Mouse (Mus musculus) forebrain, postnatal 0 days (tissue): ENCODE measurements at regions not wholly inside any gene's neighbourhood (a gene's known extent, or its start where the extent isn't known, plus 50 kb on each side); places are given as distances from the start of the nearest gene placed in this dataset.

ENCODE experiments used
- ATAC-seq: fragments of 200-750 bp; cut with Nextera tagmentation; 2 replicates; pipeline ENCODE4 v1.8.0; 2017; ENCODE audit warnings: mild to moderate bottlenecking, moderate library complexity
- DNase-seq: peaks from one replicate; pipeline ENCODE4 v3.0.0-alpha.2; 2015
- H3K27ac ChIP-seq: fragments of 300-500 bp; sonication (generic); 2 replicates; pipeline ENCODE4 v1.5.1; 2014; ENCODE audit warnings: low read depth, mild to moderate bottlenecking, antibody characterized with exemption, low read length, moderate library complexity, mixed read lengths
- H3K27me3 ChIP-seq: fragments of 300-500 bp; sonication (generic); 2 replicates; pipeline ENCODE4 v1.6.1; 2014; ENCODE audit warnings: mild to moderate bottlenecking, low read length, mixed read lengths; ENCODE audit not compliant: insufficient read depth
- H3K36me3 ChIP-seq: fragments of 300-500 bp; sonication (generic); 2 replicates; pipeline ENCODE4 v1.6.1; 2014; ENCODE audit warnings: mild to moderate bottlenecking, moderate library complexity; ENCODE audit not compliant: insufficient read depth
- H3K4me1 ChIP-seq: fragments of 300-500 bp; sonication (generic); 2 replicates; pipeline ENCODE4 v1.6.1; 2014; ENCODE audit warnings: antibody characterized with exemption; ENCODE audit not compliant: insufficient read depth
- H3K4me2 ChIP-seq: fragments of 300-500 bp; sonication (generic); 2 replicates; pipeline ENCODE4 v1.6.1; 2014; ENCODE audit warnings: low read depth, mild to moderate bottlenecking, moderate library complexity
- H3K4me3 ChIP-seq: fragments of 300-500 bp; sonication (generic); 2 replicates; pipeline ENCODE4 v1.5.1; 2014; ENCODE audit warnings: low read depth, low read length, mixed read lengths
- H3K9ac ChIP-seq: fragments of 300-500 bp; sonication (generic); 2 replicates; pipeline ENCODE4 v1.6.1; 2014; ENCODE audit warnings: mild to moderate bottlenecking
- H3K9me3 ChIP-seq: fragments of 300-500 bp; sonication (generic); 2 replicates; pipeline ENCODE4 v1.6.1; 2016; ENCODE audit warnings: low read length
- CTCF ChIP-seq: sonication (generic); IDR thresholded peaks from 2 replicates; pipeline ENCODE4 v1.5.1; 2016; ENCODE audit warnings: antibody characterized with exemption, control low read depth, low read depth
- WGBS: fragments of 180-500 bp; shearing (Covaris S2); extraction: QIAGEN DNeasy Blood & Tissue Kit; methylation state at CpG from one replicate; pipeline ENCODE4 v1.1.7; 2014; 5-methylcytosine and 5-hydroxymethylcytosine counted together

DNA sequence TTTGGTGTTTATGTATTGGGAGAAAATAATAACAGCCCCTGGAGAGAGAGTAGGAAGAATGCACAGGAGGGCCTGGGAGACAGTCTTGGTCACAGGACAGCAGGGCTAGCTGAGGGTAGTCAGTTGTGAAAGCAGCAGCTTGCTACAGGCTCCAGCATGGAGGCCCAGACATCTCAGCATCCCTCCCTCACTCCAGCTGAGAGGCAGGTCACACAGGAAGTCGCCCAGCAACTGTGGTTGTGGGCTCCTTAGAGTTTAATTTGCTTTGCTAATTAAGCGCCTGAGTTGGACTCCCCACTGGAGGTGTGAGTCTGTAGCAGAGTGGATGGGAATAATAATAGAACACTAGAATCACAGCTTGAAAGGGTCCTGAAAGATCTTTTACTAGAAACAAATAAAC is 436.0 kb downstream of the Cdk5rap2 start:
- 12% methylated on average over 2 of the region's 2 CpGs for WGBS
- DNase-seq = no peak
- Histone ChIP-seq H3K27me3 (no peaks in the 10 kb centered on the region), H3K36me3 (no peaks in the 10 kb centered on the region), H3K9me3 (peaks cover 3% of the 10 kb centered on the region; the same call in 1 of the 2 replicates), H3K9ac (no peak overlapping the region), H3K4me1 (no peaks in the 10 kb centered on the region), H3K27ac (no peak overlapping the region), H3K4me2 (no peak overlapping the region), H3K4me3 (no peak overlapping the region)
- no peak for TF ChIP-seq CTCF
- ATAC-seq = no peak

DNA sequence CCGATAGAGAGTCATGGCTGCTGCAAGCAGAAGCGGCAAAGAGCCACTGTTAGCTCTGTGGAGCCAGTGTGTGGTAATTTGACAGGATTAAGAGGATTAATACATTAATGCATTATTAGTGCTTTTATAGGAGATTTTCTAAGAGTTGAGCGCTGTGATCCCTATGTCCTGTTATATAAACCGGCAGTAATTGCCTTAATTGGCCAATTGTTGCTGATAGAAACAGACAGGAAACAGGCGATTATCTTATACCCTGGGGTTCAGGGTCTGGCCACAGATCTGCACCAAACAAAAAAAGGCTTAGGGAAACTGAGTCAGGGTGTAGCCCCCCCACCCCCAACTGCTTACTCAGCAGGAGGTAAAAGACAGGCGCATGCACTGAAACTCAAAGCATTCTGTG is 436.7 kb downstream of the Cdk5rap2 start:
- Histone ChIP-seq H3K4me2 (no peak overlapping the region), H3K4me3 (no peak overlapping the region), H3K27ac (no peak overlapping the region), H3K27me3 (no peaks in the 10 kb centered on the region), H3K9me3 (peaks cover 3% of the 10 kb centered on the region; the same call in 1 of the 2 replicates), H3K4me1 (no peaks in the 10 kb centered on the region), H3K36me3 (no peaks in the 10 kb centered on the region), H3K9ac (no peak overlapping the region)
- TF ChIP-seq CTCF = no peak
- 14% methylated on average over 6 of the region's 6 CpGs for WGBS
- no peak for DNase-seq
- ATAC-seq = no peak

- no peak overlapping the region for H3K9ac ChIP-seq
- H3K36me3 ChIP-seq = no peaks in the 10 kb centered on the region
- peaks cover 2% of the 10 kb centered on the region; the same call in 1 of the 2 replicates for H3K9me3 ChIP-seq
- WGBS = 69% methylated on average over 3 of the region's 3 CpGs
- H3K4me3 ChIP-seq = no peak overlapping the region
- H3K27me3 ChIP-seq = no peaks in the 10 kb centered on the region
- no peak overlapping the region for H3K27ac ChIP-seq
- ATAC-seq = no peak
- peak; percentile 11 for DNase-seq
- TF ChIP-seq CTCF = peak; percentile 27
- no peak overlapping the region for H3K4me2 ChIP-seq
- H3K4me1 ChIP-seq = no peaks in the 10 kb centered on the region
Observed at GRCm38 (mm10) chr4:69971721-69972120, 438.5 kb downstream of the Cdk5rap2 start.

DNA sequence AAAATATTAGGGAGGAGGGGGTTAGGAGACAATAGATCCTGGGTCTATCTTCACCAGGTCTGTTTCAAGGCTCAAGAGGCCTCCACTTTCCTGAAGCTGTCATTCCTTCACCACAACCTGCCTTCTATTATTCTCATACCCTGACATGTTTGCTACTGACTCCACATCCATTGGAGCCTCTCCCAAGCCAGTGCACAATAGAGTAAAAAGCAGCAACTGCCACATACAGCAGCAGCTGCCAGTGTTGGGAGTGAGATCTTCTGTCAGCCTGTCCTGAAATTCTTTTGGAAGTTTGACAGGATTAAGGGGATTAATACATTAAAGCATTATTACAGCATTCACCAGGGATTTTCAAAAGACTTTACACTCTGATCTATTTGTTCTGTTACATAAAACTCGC is 441.8 kb downstream of the Cdk5rap2 start:
- DNase-seq (no peak), ATAC-seq (no peak)
- 41% methylated on average over 1 of the region's 1 CpGs for WGBS

More for the DNA sequence above, 441.8 kb downstream of the Cdk5rap2 start:
- H3K27ac ChIP-seq = no peak overlapping the region
- no peaks in the 10 kb centered on the region for H3K36me3 ChIP-seq
- H3K9ac ChIP-seq = no peak overlapping the region
- H3K4me1 ChIP-seq = no peaks in the 10 kb centered on the region
- no peaks in the 10 kb centered on the region for H3K9me3 ChIP-seq
- H3K4me3 ChIP-seq = no peak overlapping the region
- H3K27me3 ChIP-seq = no peaks in the 10 kb centered on the region
- no peak for TF ChIP-seq CTCF
- no peak overlapping the region for H3K4me2 ChIP-seq
